Mouse (Mus musculus): Measurements from ENCODE around the gene Fastk. TPM values are rescaled to one million over a fixed set of nuclear protein-coding genes. Genes with fewer than 3 reads are reported as not detected.

Gene Fastk
- polyA plus RNA-seq (2012; rRNA removed; ENCODE audit: low replicate concordance): 372 and 415 TPM in 2 replicates

DNA sequence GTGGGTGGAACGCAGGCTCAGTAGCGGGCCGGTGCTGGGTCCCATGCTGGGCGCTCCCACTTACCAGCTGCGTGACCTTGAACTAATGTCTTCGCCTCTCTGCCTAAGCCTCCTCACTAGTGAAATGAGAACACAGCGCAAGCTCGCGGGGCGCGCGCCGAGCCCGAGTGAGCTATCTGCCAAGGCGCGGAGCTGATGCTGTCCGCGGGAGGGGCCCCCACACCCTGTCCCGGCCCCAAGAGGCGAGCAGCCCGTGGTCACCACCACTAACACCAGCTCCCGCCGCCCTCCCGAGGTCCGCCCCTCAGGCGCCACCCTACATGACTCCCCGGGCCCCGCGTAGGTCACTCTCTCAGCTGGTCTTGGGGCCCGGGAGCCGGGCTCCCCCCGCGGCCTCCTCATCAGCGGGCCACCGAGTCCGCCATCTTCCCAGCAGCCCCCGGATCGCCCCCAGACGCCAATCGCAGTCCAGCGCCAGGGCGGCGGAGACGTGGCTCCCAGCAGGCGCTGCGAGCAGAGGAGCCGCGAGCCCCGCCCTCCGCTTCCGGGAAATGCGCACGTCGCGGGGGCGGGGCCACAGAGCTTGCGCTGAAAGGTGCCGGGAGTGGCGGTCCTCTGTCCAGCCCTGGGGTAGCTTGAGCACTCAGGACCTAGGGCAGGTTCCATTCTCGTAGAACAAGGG is at the start of gene Fastk:
Gene Fastk (minus strand): TSS at position 542 of the 682 bp plus-strand sequence.

GRCm38 (mm10) chr5:24452030-24452690 is 7.1 kb upstream of the Fastk start, which contains the start of gene Agap3:
Gene Agap3, plus strand, starts transcription at chr5:24452177.

DNA sequence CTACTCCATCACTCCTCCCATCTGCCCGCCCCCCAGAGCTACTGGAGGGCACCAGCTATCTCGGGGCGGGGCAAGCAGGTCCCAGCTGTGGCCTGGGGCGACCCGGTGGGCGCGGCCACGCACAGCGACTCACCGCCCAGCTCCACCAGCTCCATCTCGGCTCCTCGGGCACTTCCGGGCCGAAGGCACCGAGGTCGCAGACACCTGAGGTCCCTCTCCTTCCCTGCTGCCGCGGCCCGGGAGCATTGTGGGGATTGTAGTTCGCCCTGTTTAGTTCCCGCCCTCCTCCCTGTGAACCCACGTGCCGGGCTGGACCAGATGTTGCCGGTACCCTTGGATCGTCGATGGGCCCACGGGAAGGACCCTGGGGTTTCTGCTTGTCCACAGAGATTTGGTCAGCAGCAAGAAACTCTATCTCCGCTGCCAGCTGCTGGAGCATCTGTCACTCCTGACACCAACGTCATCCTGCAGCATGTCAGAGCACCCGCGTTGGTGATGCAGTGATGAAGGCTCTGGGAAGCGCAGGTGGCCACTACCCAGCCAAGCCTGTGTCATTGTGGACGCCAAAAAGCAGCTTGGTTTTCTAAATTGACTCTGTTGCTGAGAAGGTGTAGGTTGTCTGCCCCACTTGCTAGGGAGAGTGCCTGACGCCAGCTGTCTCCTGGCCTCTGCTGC is 2.7 kb upstream of the Fastk start, which contains the start of gene Tmub1:
Gene Tmub1 (minus strand): TSS at position 231 of the 675 bp plus-strand sequence.

DNA sequence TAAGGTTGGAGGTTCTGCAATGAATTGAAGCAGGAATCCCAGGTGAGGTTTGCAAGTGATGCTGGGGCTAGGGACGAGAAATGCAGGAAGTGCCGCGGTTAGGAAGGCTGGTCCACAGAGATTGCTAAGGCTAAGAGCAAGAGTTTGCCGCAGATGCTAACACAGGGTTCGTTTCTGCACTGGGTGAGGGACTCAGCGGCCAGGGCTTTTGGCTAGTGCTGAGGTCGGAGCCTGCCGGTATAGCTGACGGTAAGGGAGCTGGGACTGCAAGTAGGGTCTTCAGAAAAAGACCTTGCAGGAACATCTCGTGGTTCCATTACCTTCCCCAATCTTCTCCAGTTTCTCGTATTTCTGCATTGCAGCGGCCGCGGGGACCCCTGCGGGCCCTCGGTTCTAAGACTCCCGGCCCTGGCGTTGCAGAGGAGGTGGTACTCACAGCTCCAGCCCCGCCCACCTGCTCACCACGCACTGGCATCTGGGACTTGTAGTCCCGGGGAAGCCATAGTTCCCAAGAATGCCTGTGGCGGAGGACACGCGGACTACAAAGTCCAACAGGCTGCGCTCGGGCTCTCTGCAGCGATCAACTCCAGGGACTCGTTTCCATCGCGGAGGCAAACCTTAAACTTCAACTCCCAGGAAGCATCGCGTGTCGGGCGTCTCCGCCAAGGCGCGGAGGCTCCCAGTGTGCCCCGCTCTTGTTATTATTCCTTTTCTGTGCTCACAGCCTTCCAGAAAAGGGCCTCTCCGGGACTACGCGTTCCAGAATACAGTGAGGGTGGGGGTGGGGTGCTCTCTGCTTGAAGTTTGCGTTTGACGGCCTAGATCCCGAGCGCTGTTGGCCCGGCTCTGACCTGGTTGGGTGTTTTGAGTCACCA is 21.7 kb downstream of the Fastk start, which contains the start of the genes Cdk5 and Slc4a2:
Gene Cdk5 (minus strand): TSS at position 402 of the 875 bp plus-strand sequence.
Gene Slc4a2 (plus strand): TSS at position 709 of the 875 bp plus-strand sequence.

DNA sequence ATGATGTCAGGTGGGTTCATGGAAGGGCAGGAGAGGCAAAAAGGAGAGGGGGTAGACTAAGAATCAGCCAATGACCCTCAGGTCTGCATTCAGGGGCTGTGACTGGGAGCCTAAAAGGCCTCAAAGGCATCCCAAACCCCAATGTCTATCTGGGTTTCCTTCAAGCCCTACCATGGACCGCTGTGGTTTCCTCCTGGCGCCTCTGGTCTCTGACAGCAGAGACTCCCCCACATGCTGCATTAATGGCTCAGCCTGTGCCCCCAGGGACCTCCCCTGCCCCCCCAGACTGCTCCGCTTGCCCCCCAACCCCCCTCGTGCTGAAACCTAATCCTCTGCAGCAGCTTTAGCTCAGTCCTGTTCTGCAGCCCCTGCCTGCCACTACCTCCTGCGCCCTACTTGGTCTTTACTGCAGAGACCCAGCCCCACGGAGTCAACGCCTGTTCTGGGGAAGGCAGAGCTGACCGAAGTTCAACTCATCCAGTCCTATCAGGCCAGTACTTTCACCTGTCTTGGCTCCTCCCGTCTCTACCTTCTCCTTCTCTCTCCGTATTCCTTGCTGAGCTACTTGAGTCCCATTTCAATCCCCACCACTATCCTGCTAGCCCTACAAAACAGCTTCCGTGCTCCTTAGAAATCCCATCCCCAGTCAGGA is 31.9 kb downstream of the Fastk start, which contains the start of gene Asic3:
Gene Asic3 (plus strand): TSS at position 351 of the 652 bp plus-strand sequence.

DNA sequence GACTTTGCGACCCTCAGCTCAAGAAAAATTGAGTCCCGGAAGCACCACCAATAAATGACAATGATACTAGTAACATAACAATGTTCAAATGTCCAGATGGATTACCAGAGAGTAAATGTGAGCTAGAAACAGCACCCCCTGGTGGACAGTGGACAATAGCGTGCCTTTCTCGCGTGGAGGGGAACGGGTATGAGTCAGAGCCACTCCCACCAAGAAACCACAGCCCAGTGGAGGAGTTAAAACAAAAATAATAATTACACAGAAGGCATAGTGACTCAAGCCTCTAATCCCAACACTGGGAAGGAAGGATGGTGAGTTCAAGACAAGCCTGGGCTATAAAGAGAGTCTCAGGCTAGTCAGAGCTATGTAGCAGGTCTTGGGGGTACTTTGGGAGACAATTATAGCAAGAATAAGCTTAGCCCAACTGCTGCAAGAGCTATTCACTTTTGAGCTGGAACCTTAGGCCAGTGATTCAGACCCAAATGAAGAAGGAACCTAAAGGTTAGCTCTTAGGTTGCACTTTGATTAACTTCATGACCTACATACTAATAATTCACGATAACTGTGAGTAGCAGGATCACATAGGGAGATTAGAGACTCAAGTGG is 51.6 kb downstream of the Fastk start, which contains the start of gene Abcb8:
Gene Abcb8 (plus strand): TSS at position 272 of the 606 bp plus-strand sequence.

GRCm38 (mm10) chr5:24391864-24392263 is 53.2 kb downstream of the Fastk start, which contains the start of gene Atg9b:
Gene Atg9b, minus strand, starts transcription at chr5:24392143.

Other genes with a start within 250 kb of the Fastk start
- gene Kcnh2, start 93.7 kb downstream of the Fastk start, polyA plus RNA-seq (2012; rRNA removed; ENCODE audit: low replicate concordance): 13.7 and 24.4 TPM in 2 replicates
- gene Nos3, start 80.5 kb downstream of the Fastk start, polyA plus RNA-seq (2012; rRNA removed; ENCODE audit: low replicate concordance): 38.7 and 58.4 TPM in 2 replicates
- gene Atg9b, start 53.1 kb downstream of the Fastk start, polyA plus RNA-seq (2012; rRNA removed; ENCODE audit: low replicate concordance): 7.8 and 12.0 TPM in 2 replicates
- gene Abcb8, start 51.6 kb downstream of the Fastk start, polyA plus RNA-seq (2012; rRNA removed; ENCODE audit: low replicate concordance): 97.8 and 104 TPM in 2 replicates
- 0.95 and 1.1 TPM in 2 replicates for gene Asic3, start 31.9 kb downstream of the Fastk start, polyA plus RNA-seq (2012; rRNA removed; ENCODE audit: low replicate concordance)
- gene Cdk5, start 21.8 kb downstream of the Fastk start, polyA plus RNA-seq (2012; rRNA removed; ENCODE audit: low replicate concordance): 59.6 and 90.1 TPM in 2 replicates
- 62.3 and 66.7 TPM in 2 replicates for gene Slc4a2, start 21.4 kb downstream of the Fastk start, polyA plus RNA-seq (2012; rRNA removed; ENCODE audit: low replicate concordance)
- gene Tmub1, start 2.6 kb upstream of the Fastk start, polyA plus RNA-seq (2012; rRNA removed; ENCODE audit: low replicate concordance): 57.8 and 87.6 TPM in 2 replicates
- gene Agap3, start 6.9 kb upstream of the Fastk start, polyA plus RNA-seq (2012; rRNA removed; ENCODE audit: low replicate concordance): 70.6 and 92.1 TPM in 2 replicates
- gene Gbx1, start 81.9 kb upstream of the Fastk start, polyA plus RNA-seq (2012; rRNA removed; ENCODE audit: low replicate concordance): 0.03 TPM in 1 of 2 replicates, not detected in the other
- gene Asb10, start 95.7 kb upstream of the Fastk start, polyA plus RNA-seq (2012; rRNA removed; ENCODE audit: low replicate concordance): 1.3 and 24.4 TPM in 2 replicates
- not detected in 2 replicates for gene 4931409K22Rik, start 111.5 kb upstream of the Fastk start, polyA plus RNA-seq (2012; rRNA removed; ENCODE audit: low replicate concordance)
- gene Abcf2, start 132.2 kb upstream of the Fastk start, polyA plus RNA-seq (2012; rRNA removed; ENCODE audit: low replicate concordance): 53.6 and 75.4 TPM in 2 replicates
- gene Chpf2, start 141.5 kb upstream of the Fastk start, polyA plus RNA-seq (2012; rRNA removed; ENCODE audit: low replicate concordance): 47.7 and 76.0 TPM in 2 replicates
- 20.4 and 39.0 TPM in 2 replicates for gene Smarcd3, start 179.1 kb upstream of the Fastk start, polyA plus RNA-seq (2012; rRNA removed; ENCODE audit: low replicate concordance)
- gene Nub1, start 240.2 kb upstream of the Fastk start, polyA plus RNA-seq (2012; rRNA removed; ENCODE audit: low replicate concordance): 52.8 and 55.2 TPM in 2 replicates

Measured in mammary gland, adult 2 months (tissue).